Mouse (Mus musculus) adrenal gland, adult 2 months (tissue): Measurements from ENCODE around the gene Susd1. TPM values are rescaled to one million over a fixed set of nuclear protein-coding genes. Genes with fewer than 3 reads are reported as not detected.

ENCODE experiments used
- DNase-seq: peaks from one replicate; pipeline ENCODE4 v3.0.0; 2021
- long read RNA-seq: library from polyadenylated mRNA; stranded (forward); transcript quantifications from one replicate; pipeline ENCODE4 v2.0.0, GENCODE M21; 2021
- polyA plus RNA-seq: library from polyadenylated mRNA; depleted of rRNA; stranded (reverse); fragments of >200 nt; gene quantifications from 2 replicates; pipeline ENCODE4 v1.2.3, GENCODE M21; 2012; rRNA removed
- total RNA-seq, 2 experiments: library from RNA; stranded (reverse); gene quantifications; 2 replicates each; pipeline ENCODE4 v1.2.3; 2021

The Susd1 gene
- total RNA-seq (1 to 10 TPM; 2.8 to 3.4 TPM), polyA plus RNA-seq (0.96 and 1.7 TPM in 2 replicates)
- long read RNA-seq, result 0 reads

DNA sequence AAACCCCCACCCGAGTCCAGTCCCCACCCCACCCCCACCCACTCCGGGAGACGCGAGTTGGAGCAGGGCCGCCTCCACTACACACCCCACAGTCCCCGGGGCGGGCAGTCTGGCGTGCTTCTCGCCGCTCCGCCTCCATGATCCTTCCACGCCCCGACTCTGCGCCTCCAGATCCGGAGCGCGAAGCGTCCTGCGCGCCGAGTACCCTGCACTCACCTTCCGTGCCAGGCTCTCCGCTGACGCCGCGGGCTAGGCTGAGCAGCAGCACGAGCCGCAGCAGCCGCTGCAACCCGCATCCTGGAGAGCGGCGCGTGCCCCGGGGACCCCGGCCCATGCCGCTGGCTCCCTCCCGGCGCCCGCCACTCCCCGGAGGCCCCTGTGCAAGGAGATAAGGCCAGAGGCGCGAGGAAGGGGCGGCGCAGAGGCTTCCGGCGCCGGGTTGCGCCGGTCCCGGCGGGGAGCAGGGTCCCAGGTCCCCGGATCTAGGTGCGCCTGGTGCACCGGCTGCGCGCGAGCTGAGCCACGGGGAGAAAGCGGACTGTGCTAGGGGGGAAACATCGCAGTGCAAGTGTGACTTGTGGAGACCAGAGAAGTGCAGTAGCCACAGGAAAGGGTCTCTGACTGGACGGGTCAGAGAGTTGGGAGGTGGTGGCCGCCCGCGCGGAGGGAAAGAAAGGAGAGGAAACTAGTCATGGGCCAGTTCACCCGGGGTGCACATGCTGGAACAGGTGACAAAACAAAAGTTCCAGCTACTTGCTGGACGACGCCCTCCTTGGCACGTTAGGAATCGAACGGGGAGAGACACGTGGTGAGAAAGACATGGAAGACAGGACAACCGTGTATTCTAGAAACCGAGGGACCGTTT, at the start of gene Susd1:
Gene Susd1, minus strand, starts transcription at position 644 of the 865 bp plus-strand sequence.
- peak; percentile 81 for DNase-seq

DNA sequence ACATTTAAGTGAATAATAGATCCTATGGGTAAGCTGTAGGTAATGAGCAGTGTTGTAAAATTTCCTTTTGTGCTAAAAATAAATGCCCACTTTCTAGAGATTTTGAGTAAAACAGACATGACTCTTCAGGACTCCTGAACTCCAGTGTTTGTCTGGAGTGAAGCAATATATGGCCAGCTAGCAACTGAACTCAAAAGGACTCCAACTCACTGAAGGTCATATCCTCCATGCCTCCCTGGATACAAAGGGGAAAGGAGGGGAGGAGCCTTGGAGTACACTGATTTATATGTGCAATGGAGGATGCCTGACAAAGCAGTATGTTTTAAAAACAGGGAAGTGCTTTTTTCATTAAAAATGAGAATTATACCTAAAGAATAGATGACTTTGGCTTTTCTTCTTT, 32.9 kb upstream of the Susd1 start:
- DNase-seq, result no peak

DNA sequence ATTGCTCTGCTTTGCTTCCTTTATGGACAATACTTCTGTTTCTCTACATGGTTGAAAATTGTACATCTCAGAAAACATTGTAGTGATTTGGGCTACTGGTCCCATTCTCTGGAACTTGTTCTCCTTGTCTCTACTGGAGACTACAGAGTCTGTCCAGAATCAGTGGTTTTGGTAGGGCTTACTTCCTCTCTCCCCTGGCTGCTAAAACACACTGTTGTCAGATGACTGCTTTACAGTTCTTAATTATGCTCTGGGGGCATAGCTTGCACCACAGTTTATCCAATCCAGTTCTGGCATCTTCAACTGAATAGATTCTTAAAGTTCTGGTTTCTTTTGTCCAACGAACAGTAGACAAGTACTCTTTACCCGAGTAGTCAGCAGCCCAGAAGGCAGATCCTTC, 27.0 kb upstream of the Susd1 start:
- DNase-seq, result no peak

DNA sequence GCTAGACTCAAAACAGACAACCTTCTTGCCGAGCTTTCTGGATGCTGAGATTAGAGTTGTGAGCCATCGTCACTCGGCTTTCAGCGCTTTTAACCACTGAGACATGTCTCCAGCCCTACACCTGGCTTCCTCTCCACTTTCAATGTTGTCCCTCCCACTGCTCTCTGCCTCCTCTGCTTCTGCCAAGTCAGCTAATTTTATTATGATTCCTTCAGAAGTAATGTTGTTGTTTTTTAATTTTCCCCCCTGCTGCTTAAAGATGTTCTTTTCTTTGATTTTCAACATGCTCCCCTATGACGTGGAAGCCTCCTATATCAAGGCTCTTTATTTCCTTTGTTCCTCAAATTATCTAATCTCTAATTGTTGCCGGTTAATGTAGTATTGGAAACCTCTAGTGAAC, 26.2 kb upstream of the Susd1 start:
- DNase-seq, result no peak

DNA sequence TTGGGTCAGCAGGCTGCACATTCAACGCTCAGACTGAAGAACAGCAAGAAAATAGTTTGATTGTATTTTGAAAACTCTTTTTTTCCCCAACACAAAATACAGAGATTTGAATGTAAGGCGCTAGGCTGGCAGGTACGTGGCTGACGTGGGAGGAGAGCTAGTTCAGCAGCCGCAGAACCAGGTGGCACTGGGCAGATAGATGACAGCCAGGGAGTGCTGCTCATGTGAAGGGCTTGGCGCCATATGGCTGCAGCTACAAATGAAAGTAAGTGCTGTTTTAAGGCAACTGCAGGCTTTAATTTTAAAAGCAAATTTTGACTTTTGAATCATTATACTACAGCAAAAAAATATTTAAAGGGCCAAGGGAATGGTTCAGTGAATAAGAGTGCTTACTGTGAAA, 24.1 kb upstream of the Susd1 start:
- no peak for DNase-seq

DNA sequence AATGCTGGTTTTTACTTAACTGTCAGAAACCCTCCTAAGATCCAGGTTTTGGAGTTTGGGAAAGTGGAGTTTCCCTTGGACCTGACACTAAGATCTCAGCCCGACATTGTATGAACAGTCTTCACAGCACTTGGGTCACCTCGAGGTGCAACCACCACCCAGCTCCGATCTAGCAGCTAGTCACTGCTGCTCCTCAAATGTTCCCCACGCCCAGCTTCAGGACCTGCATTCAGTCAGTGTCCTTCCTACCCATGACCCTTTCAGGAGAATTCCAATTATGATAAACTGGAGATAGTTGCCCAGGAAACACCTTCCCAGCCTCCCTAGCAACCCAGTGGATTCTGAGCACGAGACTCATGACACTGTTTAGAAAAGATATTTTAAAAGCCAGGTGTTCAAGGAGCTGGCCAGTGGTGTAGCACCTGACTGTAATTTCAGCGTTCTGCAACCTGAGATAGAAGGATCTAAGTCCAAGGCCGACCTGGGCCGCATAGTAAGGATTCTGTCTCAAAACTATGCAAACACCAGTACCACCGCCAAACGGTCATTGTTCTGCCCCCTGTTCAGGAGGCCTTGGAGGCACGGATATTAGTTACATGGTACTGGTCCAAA, 22.8 kb upstream of the Susd1 start:
- DNase-seq, result no peak

DNA sequence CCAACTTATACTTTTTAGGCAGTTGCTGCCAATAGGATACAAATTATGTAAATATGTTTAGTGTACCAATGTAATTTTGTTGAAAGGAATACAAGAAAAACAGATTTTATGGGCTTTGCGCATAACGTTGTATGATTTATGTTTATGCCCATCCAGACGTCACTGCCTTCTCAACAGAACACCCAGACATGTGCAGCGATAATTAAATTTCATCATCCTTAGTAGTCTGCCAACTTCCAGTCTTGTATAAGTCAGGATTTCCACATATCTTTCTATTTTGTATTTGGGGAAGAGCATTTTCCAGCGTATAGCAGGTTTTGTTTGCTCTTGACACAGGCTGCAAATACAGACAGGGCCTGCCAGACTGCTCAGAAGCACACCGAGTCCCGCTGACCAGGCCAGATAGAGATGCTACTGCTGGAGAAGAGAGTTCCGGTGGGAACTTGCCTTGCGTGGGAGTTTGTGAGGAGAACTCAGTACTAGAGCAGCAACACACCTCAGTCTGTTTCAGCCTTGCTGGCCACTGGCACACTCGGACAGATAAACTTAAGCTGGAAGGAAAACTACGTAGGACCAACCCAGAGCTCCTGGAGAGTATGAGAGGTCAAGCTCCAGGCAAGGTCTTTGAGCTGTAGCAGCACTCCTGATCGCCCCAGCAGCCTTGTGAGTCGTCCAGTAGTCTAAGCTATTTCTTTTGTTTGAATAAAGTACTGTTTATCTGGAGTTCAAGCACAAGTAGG, 21.0 kb upstream of the Susd1 start:
- DNase-seq, result no peak

DNA sequence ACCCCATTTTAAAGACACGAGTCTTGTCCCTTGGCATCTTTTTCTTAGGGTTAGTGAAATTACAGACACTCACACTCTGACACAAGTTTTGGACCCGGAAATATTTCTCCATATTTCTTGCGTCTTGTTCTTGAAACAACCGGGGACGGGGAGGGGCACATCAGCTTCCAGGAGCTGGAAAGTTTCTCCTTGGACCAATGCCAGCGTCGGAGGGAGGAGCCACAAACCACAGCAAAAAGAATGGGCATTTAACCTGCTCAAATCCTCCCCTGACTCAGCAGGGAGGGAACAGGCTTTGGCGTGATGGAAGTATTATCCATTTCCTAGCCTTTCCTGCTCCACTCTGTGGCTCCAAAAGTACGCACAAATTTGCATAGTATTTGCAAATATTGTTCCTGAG, 19.5 kb upstream of the Susd1 start:
- peak; percentile 77 for DNase-seq

DNA sequence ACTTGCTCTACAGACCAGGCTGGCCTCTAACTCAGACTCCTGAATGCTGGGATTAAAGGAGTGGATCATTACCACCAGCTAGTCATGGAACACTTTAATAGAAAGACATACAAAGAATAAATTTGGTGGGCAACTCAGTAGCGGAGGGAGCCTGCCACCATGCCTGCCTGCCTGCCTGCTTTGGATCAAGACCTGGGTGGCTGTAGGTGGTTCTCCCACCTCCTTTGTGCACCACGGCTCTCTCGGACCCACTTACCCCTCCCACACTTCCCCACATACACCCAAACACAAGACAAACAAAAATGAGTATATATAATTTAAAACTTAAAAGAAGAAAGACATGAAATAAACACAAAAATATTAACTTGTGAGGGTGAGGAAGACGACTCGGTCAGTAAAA, 18.7 kb upstream of the Susd1 start:
- DNase-seq, result no peak

DNA sequence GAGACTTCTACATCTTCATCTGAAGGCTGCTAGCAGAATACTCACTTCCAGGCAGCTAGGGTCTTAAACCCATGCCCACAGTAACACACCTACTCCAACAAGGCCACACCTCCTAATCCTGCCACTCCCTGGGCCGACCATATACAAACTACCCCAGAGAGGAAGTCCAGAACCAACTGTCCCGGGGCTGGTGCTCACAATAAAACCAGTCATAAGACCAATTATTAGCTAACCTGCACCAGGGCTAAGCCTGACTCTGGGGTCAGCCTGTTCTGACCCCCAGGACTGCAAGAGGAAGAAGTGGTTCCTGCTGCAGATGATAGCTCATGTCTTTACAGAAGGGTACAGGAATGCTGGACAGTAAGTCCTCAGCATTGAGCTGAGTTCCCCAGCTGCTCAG, 17.0 kb upstream of the Susd1 start:
- no peak for DNase-seq

DNA sequence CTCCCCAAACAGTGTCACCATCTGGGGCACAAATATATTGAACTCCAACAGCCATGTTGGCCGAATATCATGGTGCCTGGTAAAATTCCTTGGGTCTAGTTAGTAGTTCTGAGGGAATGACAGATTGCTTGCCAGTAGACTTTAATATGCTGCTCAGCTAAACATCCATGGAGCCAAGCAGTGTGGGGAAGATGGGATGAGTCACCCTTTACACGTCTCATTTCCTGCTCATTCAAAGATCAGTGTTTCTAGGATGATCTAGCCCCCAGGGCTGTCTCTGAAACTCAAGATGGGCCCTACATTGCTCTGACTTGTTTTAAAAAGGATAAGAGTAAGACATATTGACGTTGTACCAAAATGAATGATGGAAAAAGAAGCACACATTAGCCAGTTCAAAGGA, 15.6 kb upstream of the Susd1 start:
- DNase-seq, result no peak

DNA sequence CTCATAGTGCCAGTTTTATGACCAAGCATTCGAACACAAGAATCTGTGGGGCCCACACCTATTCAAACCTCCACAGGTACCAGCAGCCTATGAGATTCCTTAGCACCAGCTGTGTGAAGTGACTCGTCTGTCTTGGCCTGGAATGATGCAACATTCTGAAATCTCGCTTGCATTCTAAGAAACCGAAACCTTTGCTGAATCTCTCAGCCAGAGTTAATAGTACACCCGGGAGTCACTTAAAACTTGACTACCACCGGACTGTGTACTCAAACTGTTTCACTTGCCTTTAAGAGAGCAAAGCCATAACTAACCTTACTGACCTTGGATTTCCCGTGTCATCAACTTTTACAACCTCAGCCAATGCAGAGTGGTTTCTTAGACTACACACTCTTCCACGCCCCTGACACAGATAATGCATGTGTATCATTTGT, 14.1 kb upstream of the Susd1 start:
- no peak for DNase-seq

DNA sequence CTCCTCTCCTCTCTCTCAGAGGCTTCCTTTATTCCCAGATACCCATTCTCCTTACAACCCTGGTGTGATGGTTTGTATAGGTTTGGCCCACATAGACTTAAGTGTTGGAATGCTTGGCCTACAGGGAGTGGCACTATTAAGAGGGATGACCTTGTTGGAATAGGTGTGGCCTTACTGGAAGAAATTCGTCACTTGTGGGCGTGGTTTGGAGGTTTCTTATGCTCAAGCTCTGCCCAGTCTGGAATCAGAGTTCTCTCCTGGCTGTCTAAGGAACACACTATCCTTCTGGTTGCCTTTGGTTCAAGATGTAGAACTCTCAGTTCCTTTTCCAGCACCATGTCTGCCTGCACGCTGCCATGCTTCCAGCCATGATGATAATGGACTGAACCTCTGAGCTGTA, 12.5 kb upstream of the Susd1 start:
- no peak for DNase-seq

DNA sequence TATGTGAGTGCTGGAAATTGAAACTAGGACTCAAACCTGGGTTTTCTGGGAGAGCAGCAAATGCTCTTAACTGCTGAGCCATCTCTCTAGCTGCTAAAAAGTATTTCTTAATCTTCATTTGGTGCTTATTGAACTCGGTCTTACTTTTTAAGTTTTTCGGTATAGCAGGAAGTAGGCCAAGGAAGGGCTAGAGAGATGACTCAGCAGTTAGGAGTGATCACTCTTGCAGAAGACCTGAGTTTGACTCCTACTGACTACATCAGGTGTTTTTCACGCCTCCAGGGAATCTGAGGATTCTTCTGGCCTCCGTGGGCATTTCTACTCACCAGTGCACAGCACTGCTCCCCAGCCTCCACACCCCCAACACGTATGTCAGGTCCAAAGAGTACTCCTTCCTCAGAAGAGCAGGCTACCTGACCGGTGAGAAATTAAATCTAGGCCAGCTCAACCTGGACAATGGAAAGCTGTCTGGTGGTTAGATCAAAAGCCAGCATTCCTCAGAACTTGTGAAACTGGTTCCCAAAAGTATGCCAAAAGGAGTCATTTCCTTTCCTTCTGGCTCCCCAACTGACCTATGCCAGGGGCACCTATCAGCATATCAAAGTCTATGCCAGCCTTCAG, 11.9 kb upstream of the Susd1 start:
- DNase-seq, result no peak

DNA sequence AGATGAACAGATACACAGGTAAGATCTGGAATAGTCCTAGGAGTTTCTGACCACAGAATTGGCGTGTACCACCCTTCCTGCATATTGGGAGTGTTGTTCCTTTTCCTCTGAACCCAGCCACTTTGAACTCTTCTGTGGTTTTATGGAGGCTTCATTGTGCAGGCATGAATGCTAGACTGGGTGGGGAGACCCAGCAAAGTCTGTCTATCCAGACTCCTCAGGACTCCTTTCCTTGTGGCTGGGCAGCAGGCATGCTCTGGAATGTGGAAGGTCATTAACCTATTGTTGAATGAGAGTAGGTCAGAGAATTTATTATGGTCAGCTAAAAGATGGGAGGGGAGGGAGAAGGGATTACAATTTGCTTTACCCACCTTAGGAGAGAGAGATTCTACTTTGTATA, 8.9 kb upstream of the Susd1 start:
- no peak for DNase-seq

DNA sequence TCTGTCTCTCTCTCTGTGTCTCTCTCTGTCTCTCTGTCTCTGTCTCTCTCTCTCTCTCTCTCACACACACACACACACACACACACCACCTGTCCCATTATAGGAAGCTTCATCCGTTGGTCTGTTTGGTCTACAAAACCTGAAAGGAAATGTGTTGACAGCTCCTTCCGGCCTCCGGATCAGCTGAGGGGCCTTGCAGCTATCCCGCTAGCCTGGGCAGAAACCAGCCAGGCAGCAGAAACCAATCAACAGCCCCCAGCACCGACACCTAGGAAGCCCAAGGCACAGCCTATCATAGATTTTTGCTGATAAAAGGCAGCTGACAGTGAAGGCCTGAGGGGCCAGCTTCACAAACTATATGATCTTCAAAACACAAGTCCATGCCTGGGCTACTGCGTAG, 7.1 kb upstream of the Susd1 start:
- no peak for DNase-seq

DNA sequence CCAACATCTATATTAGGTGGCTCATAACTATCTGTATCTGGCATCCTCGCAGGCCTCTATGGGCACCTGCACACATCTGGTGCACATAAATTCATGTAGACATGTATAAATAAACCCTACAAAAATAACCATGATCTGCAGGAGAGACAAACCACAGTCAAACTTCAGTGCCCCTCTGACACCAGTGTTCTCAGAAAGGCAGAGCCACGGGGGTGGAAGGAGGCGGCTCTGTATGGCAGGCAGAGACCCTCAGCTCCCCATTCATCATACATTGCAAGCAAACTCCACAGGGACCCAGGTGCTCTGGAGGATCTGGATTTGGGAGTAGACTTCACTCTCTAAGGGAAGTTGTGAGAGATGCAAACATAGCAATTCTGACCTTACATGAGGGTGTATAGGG, 6.6 kb upstream of the Susd1 start:
- no peak for DNase-seq

DNA sequence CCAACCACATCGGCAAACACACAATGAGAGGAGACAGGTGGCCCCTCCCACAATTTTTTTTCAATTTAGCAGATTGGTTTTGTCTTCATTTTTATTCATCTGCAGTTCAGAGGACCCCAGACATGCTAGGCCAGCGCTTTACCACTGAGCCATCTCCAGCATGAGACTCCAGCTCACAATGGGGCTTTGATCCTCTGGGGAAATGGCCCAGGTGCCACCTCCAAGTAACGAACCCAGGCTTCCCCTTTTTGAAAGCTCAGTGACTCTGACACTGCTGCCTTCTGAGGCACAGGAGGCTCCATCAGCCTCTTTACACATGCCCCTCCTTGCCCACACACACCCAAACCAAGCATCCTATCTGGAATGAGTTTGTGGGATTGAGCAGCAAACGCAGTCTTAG, 5.7 kb upstream of the Susd1 start:
- DNase-seq, result no peak

DNA sequence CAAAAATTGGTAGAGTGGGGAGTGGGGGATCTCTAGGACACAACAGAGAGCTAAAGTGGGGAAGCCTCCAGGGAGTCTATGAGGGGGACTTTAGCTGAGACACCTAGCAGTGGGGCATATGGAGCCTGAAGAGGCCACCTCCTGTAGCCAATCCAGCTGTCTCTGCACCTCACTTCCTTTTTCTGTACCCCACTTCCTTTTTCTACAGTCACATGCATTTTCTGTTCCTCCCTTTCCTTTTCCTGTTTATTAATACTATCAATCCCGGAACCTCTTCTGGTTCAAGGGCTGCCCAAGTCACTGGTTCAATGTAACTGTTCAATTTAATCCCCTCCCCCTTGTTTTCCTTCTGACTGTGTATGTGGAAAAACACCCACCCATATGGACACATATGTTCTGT, 2.8 kb upstream of the Susd1 start:
- no peak for DNase-seq

DNA sequence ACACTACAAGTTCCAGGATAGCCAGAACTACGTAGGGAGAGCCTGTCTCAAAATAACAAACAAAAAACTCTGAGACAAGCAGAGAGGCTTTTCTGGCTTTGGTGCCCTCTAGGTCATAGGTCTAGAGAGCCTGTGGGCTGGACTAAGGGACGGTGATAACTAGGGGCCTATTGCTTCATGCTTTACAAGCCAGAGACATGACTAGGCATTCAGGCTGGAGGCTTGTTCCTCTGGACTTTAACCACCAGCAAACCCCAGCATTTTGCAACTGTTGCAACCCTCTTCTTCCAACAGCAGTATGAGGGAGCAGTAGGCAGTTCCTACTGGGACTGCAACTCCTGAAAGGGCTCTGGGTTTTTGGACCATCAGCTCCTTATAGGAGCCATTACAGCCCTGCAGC, 1.5 kb upstream of the Susd1 start:
- peak; percentile 53 for DNase-seq

DNA sequence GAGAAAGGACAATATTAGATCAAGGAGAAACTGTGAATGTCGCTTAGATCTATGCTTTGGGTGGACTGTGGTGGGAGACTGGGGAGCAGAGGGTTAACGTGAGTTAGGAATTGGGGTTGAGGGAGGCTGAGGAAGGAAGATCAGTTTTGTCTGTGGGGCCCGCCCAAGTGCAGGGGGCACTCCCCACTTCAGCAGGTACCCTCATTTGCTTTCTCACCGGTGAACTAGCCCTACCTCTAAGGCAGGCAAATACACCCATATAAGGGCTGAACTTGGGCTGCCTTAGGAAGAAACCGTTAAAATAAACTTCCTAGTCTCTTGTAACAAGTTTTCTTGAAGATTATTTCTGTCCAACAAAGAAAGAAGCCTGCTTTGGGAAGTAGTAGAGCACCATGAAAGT, 608 bp upstream of the Susd1 start:
- DNase-seq, result no peak

DNA sequence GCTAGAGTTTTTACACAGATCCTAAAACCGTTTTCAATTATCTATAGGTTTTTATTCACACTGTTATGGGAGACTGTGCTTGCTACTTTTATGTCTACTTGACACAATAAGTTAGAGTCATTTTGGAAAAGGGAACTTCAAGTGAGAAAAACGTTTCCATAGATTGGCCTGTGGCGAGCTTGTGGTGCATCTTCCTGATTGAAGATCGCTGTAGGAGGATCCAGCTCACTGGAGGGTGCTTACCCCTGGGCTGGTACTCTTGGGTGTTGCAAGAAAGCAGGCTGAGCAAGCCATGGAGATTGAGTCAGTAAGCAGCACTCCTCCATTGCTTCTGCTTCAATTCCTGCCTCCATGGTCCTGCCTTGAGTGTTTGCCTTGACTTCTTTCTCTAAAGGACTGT, 2.5 kb downstream of the Susd1 start:
- no peak for DNase-seq

DNA sequence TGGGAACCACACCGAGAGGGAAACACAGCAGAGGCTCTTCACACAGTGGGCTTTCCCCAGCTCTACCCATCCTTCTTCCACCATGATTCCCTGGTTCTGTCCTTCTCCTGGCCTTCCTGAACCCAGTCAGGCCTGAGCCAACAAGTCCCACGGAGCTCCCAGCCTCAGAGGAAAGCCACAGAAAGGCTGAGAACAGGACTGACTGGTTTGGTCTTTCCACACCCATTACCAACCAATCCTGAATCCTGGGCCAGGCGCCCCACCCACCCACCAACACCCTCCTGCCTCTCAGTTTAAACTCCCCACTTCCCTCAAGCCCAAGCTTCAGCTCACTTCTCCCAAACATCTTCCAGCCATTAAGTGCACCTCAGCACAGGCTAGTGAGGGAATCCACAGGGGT, 4.4 kb downstream of the Susd1 start:
- no peak for DNase-seq
